Mouse (Mus musculus) heart, adult 9 months (tissue): ENCODE data around the gene Olah.
"Not testable (repeated sequence)": the region's sequence is repeated elsewhere in the genome, so short reads cannot be mapped to it uniquely, and the experiment has no call there.

Source experiments
- DNase-seq, 2 experiments: peaks; one replicate each; pipeline ENCODE4 v3.0.0; 2022; ENCODE audit warnings: low spot score in 2 of 2

Olah gene

DNA sequence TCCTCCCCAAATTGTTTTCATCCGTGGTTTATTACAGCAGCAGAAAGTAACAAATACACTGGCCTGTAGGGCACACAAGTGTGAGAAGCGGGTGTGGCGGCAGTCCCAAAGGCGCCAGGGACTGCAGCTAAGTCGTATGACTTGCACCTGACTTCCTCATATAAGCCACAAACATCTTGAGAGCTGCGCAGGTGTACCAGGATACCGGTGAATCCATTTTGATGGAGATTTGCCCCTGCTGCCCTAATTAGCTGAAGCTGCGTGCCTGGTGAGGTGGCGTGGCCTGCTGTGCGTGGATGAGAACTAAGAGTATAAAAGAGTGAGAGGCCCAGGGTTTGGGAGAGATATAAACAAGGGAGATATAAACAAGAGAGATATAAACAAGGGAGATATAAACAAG is at the start of gene Olah:
Gene Olah, minus strand, starts transcription at position 101 of the 400 bp plus-strand sequence.
- DNase-seq = not testable (repeated sequence)

DNA sequence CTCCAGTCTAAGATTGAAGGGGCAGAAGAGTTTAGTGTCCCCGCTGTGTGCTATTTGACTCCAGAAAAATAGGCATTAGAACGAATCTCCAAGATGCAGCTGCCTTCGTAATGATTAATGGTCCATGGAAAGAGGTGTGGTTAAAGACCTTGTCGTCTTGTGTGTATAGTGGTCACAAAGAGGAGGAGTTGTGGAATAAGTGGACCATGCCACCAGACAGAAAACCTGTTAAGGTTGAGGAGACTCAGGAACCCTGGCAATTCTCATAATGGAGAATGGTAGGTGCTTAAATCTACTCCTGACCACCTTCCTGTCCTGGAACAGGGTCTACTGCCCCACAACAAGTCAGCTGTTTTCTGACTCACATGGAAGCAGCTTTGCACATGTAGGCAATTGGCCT is 49.0 kb upstream of the Olah start:
- DNase-seq = no peak

DNA sequence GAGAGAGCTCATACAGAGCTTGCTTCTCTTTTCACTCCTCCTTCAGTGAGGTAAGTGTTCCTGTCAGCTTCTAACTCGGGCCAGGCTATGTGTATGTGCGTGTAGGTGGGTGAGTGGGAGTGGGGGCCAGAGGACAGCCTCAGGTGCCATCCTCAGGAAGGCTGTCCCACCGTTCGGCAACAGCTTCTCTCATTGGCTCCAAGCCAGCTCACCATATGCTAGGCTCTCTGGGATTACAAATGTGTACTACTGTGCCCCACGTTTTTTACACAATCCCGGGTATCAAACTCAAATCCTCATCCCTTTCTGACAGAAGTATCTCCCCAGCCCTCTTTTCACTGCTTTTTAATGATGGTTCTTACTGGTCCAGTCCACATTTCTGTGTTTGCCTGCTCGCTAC is 47.2 kb upstream of the Olah start:
- no peak for DNase-seq

DNA sequence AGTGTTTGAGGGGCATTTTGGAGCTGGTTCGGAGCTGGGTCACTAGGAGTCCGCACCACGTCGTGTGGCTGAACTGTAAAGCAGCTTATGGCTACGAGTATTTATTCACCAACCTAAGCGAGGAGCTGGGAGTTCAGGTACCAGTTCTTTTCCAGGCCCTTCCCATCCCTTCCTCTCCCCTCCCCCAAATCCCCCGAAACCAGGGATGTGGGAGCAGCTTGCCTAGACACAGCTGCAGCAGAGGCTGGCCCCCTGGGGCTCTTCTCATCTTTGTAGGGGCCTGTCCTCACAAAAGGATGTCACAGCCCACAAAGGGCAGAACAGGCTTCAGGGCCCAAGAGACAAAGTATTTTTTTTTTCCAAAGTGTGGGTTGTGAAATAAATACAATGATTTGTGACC is 40.9 kb upstream of the Olah start:
- no peak for DNase-seq

DNA sequence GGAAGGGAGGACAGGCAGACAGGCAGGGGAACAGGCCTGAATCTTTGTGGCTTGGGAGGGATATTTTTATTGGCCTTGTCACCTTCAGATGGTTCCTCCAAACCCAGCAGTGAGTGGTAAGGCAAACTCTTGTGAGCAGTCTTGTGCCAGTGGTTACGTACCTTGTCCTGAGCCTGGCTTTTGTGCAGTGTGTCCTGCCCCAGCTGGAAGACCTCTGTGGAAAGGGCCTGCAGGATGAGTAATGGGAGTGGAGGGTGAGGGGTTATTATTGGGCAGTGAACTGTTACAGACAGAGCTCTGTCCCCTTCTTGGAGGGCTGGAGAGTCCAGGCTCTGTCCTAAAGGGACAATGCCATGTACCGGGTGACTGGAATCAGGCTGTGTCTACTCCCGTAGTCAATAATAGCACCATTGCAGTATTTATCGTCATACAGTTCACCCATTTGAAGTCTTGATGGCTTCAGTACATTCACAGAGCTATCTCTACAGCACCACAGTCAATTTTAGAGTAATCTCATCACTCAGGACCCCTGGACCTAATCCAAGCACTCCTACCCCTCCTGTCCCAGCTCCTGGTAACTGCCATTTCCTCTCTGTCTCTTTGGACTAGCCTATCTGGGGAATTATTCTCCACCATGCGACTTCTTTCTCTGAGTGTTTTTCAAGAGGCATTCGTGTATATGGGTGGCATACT is 38.5 kb upstream of the Olah start:
- DNase-seq = no peak

DNA sequence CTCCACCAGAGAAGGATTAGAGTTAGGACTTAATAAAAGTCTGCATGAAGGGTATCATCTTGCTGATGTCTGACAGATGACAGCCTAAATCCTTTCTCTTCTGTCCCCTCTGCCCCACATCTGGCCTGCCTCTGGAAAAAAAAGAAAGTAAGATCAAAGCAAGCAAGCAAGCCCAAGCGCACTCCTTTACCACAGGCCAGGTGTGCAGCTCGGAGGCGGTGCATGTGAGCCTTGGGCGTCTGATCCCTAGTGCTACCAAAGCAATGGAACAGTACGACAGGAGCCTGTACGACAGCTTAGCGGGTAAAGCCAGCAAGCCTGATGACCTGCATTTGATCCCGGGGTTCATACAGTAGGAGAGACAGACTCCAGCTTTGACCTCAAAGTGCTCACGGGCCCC is 33.9 kb upstream of the Olah start:
- no peak for DNase-seq

DNA sequence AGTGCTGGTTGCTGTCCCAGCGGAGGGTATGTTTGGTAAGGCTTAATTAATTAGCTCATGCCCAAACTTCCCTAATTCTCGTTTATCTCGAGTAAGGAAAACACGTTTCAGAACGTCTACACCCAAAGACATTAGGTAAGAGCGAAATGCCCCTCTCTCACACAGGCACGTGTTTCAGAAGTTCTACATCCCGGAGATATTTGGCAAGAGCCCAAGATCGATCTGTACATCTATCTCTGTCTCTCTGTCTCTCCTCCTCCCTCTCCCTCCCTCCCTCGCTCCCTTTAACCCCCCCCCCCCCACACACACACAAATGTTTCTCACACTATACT is 27.5 kb upstream of the Olah start:
- no peak for DNase-seq

DNA sequence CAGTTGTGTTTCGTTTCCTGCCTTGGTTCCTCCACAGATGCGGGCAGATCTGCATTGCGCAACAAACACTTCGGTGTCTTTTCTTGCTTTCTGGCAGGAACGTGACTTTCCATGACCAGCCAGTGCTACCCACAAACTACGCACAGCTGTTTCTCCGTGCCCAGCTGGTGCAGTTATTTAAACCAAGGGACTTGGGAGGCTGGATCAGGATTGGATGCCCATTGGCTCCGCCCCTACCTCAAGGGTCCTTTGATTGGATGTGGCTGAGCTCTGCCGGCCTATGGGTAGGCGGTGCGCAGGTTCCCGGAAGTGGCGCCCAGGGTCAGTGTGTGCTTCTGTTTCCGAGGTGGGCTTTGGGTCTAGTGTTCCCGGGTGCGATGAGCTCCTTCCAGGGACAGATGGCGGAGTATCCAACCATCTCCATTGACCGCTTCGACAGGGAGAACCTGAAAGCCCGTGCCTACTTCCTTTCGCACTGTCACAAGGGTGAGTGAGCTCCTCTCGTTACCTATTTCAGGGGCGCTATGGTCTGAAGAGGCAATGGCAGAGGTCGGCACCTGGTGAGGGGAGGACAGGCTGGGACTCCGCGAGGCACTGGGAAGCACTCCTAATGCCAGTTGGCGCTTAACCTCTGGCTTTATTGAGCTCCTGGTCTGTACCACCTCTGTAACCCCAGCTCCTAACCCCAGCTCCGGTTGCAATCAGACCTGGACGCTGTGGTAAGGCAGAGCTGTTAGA is 27.0 kb upstream of the Olah start, which contains the start of gene Dclre1c:
Gene Dclre1c, plus strand, starts transcription at position 291 of the 738 bp plus-strand sequence.
- peak; percentile 91 to 95 for DNase-seq

DNA sequence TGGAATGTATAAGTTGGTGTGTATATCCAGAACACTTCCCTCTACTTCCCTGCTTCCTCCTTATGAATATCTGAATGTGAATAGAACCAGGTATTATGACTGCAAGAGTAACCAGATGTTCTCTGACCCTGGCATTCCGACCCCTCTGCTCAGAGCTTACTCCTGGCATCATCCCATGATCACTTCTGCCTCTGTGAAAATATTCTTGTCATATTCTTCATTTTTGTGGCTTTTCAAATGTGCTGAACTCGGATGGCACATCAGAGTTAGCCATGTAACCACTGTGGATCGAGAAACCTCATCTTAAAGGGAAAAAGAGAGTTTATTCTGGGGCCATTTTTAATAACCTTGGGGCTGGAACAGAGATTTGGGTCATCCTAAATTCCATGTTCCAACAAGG is 25.5 kb upstream of the Olah start, which contains the start of gene Meig1:
Gene Meig1, minus strand, starts transcription at position 101 of the 400 bp plus-strand sequence.
- DNase-seq = no peak

DNA sequence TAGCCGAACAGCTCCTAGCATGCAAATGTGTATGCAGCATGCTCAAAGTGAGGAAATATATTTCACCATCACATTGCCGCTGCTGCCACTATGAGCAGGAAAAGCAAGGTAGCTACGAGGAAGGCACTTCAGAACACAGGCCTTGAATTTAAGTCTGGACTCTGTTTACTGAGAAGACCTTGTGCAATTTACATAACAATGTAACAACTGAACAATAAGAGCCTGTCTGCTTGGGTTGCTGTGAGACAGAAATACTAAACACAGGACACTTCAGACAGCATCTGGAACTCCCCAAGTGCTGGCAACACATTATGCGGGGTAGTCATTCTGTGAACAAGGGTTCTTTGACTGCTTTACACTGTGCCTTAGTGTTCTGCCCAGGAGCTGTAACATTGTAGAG is 23.1 kb upstream of the Olah start:
- no peak for DNase-seq

DNA sequence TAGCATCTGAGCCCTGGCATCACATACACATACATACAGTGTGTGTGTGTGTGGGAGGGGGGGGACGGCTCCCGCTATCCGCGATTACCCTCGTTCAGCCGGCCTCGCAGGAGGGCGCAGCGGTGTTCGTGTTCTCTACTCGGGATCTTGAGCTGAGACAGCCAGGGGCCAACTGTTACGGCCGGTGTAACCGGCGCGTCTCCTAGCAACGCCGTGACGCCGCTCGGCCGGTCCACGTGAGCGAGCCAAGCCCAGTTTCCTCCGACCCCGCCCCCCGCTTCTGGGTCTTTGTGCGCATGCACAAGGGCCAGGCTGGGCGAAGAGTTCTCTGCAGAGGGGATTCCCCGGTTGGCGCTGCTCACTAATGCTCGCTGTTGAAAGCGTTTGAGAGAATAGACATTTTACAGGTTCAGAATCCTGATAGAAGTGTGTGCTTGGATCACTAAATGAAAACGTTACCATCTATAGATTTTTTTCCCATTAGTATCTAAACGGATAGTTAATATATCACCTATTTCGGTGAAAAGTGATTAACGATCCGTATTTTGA is 21.9 kb upstream of the Olah start:
- DNase-seq = peak; percentile 96

DNA sequence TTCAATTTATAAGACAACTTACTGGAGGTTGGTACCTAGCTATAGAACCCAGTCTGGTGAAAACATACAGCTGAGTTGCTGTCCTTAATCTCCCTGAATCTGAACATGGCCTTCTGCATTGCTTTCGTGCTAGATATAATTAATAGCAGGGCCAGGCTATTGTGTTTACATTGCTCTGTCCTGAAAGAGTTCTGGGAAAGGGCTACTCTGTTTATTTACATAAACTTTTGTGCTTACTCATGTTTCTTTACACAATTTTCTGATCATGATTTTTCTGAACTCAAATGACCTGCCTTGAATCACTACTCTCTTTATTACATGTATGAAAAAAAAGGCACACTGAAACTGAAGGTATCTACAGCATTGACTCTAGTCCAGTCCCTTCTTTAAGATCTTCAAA is 18.7 kb upstream of the Olah start:
- DNase-seq = no peak

DNA sequence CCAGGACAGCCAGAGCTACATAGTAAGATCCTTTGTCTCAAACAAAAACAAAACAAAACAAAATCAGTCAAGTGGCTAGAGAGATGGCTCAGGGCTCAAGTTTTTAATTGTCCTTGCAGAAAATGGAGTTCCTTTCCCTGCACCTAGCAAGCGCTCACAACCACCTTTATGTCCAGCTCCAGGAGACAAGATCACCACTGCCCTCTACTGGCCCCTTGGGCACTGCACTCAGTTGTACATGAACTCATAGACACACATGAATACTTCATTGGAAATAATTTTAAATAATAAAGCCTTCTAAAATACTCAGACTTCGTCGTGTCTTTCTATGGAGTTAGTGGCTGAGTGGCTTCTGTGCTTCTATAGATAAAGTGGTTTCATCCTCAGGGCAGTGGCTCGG is 17.2 kb upstream of the Olah start:
- peak in 1 of 2 experiments; percentile 14 for DNase-seq

DNA sequence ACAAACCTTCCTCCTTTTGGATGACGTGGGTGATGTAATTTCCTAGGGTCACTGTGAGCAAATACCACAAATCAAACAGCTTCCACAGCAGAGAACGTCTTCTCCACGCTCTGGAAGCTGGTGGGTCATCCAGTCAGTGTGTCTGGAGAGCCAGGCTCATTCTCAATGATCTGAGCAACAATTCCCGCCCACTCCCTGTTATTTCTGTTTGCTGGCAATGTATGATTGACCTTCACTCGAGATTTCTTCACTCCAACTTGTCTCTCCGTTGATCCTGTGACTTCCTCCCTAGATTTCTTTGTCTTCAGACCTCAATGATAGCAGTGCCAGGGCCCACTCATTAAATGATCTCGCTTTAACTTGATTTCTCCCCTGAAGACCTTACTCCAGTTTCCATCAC is 10.7 kb upstream of the Olah start:
- no peak for DNase-seq

DNA sequence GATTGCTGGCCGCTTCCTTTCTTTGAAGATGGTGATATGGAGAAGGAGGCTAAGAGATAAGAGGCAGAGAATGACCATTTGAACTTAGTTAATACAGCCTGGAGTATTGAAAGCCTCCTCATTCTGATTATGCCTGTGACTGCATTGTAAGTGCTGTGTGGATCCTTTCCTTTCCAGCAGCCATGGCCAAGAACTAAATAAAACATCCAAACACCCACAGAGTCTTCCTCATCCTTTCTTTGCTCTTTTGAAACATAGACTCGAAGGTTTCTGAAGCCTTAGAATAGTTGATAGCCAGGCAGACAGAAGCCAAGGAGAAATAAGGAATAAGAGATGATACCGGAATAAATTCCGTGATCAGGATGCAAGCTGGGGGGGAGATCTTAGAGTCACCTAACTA is 9.0 kb upstream of the Olah start:
- DNase-seq = no peak

DNA sequence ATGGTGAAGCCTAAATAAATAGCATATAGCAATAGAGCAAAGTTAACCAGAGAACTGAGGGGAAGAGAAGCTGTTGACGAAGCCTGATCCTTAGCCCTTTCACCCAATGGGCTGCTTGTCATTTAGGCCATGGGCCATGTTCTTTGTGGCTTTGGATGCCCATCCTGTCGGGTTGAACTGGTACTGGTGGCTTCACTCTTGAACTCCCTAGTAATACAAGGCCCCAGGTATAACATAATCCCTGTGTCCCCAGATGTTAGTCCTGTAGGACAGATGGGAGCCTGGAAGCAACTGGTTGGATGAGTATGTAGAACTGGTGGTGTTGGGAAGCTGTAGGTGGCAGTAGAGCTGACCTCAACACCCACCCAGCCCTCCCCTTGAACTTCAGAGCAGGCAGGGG is 5.1 kb downstream of the Olah start:
- no peak for DNase-seq

DNA sequence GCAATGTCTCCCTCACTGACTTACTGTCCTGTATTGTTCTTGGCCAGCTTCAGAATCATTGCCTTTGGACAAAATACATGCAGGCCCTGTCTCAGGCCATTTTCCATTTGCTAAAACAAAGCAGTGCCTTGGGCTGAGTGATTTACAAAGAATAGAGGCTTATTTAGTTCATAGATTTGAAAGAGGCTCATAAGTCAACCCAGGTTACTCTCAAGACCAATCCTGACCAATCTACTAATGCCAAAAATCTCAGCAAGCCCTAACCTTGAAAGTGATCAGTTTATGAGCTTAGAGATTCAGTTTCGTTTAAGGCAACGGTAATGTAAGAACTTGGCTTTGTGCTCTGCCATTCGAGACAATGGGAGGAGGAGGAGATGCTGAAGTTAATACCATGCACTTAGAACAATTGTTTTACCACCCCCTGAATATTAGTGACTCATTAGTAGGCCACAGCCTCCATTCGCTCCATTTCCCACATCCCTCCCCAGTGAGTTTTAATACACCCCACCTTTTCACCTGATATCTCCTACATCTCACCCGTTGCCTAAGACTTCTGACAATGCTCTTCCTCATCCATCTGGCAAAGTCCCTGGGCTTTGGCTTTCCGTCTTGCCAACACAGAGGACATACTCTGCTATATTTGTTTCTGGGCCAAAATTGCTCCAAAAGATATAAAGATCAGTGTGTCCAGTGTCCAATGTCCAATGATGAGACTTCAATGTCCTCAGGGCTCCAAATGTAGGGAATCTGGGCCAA is 9.7 kb downstream of the Olah start:
- no peak for DNase-seq

DNA sequence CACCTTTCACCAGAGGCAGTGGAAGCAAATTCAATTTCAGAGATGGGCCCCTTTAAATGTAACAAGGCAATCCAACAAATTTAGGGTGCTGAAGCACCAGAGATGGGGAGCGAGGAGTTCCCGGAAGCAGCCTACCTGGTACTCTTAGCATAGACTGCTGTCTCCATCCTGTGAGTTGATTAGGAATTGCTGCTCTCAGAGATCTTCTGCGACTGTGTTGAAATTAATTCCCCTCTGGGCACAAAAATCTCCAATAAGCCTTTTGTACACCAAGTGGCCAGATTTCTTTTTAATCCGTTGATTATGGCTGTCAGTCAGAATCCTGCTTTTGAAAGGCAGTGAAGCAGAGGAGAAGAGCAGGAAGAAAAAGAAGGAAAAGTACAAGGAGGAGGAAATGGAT is 31.9 kb downstream of the Olah start:
- no peak for DNase-seq

DNA sequence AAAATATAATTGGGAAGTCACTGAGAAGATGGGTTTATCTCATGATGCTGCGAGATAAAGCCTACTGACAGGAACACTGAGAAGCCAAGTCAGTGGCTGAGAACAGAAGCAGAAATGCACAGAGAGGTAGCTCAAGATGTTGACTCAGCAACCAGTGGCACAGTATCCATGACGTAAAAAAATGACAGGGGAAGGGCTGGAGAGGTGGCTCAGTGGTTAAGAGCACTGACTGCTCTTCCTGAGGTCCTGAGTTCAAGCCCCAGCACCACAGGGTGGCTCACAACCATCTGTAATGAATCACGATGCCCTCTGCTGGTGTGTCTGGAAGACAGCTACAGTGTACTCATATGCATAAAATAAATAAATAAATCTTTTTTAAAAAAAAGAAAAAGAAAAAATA is 35.9 kb downstream of the Olah start:
- DNase-seq = no peak

DNA sequence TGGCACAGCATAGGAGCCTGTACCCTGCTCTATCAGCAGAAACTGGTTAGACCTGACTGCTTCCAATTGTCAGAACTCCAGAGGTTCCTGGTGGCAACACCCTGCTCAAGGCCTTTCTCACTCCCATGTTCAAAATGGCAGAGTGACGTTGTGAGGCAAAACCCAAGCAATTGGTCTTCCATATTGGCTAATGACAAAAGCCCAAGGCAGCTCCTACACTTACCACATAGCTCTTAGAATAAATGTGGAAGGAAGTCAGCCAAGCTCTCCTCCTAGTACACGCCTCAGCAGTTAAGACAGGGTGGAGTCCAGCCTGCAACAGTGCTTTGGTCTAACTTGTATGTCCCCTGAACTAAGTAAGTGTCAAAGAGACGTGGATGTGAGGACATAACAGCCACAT is 39.1 kb downstream of the Olah start:
- DNase-seq = no peak

DNA sequence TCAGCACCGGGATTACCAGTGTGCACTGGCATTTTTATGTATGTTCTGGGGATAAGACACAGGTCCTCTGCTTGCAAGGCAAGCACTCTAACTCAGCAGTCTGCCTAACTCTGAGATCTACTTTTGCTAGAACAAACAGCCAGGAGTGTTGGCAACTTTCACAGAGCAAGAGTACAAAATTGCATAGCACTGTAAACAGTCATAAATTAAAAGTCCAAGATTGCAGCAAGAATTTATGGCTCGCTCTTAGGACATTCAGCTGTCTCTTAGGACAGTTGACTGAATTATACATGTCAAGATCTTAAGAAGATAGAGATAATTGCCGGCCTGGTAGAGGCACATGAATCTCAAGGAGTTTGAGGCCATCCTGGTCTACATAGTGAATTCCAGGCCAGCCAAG is 40.7 kb downstream of the Olah start:
- no peak for DNase-seq

DNA sequence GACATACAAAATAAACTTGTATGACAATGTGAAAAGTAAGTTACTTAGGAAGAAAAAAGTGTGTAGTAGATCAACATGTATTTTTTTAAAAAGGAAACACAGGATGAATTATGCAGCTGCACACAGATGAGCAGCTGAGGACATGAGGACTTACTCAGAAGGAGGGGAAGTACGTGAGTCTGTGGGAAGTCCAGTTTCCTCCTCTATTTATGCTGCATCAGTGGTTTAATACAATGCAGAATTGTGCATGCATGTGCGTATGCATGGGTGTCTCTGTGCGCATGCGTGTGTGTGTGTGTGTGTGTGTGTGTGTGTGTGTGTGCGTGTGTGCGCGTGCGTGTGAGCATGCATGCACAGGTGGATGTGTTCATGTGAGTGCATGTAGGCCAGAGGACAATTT is 41.2 kb downstream of the Olah start:
- peak in 1 of 2 experiments; percentile 28 for DNase-seq

DNA sequence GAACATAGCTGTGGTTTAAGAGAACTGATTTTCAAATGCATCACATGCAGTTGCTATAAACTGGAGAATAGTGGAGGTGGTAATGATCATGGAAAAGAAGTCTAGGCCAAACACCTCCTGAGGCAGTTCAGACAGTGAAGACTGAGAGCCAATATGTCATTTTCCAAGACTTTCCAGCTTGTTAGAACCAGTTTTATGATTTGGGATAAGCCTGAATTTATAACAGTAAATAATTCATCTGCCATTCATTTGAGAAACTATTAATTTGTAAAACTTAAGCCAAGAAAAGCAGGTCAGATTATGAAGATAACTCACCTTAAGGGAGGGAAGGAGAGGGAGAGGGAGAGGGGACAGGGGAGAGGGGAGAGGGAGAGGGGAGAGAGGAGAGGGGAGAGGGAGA is 43.9 kb downstream of the Olah start:
- DNase-seq = no peak
